Mouse (Mus musculus) brain, embryonic 14.5 days (tissue): ENCODE results near the gene Fntb.

Source experiments
- CTCF ChIP-seq: fragments of 200-500 bp; IDR thresholded peaks from 2 replicates; pipeline ENCODE4 v1.5.1; 2012; ENCODE audit warnings: inconsistent platforms, mild to moderate bottlenecking, moderate library complexity, borderline replicate concordance; ENCODE audit not compliant: insufficient read depth, insufficient read length; ENCODE audit errors: extremely low read depth
- POLR2A ChIP-seq: fragments of 200-500 bp; IDR thresholded peaks from 2 replicates; pipeline ENCODE4 v1.6.1; 2012; ENCODE audit warnings: mild to moderate bottlenecking, inconsistent platforms, borderline replicate concordance; ENCODE audit not compliant: poor library complexity, insufficient read depth, insufficient read length, severe bottlenecking; ENCODE audit errors: extremely low read depth

DNA sequence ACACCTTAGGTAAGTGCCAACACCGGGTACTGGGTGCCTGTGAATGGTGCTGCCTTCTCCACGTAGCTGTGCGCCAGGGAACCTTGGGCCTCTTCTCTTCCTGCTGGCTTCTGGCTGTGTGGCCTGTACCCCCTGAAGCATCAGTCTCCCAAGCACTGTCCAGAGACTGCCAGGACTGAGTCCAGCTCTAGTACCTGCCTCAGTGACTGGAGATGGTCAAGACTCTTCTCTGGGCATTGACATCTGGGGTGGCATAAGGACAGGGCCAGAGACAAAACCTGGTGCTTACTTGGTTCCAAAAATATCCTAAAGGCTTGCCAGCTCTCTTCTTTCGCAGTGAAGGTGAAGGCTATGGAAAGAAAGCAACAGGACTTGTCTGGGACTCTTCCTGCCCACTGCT is 45.6 kb downstream of the Fntb start:
- TF ChIP-seq POLR2A (no peak), CTCF (no peak)
